Mouse (Mus musculus) heart, adult 2 months (tissue): ENCODE data around the gene Mtmr4.

Source experiments
- CTCF ChIP-seq: fragments of 200-600 bp; IDR thresholded peaks from 2 replicates; pipeline ENCODE4 v1.8.1; 2022; ENCODE audit warnings: antibody characterized with exemption, mild to moderate bottlenecking, moderate library complexity
- POLR2A ChIP-seq: fragments of 200-500 bp; IDR thresholded peaks from 2 replicates; pipeline ENCODE4 v1.6.1; 2011; ENCODE audit warnings: mild to moderate bottlenecking, low read depth, low read length, control low read depth; ENCODE audit not compliant: insufficient read depth

- no peak for TF ChIP-seq CTCF
- TF ChIP-seq POLR2A, result peak; percentile 75
These were observed 47.2 kb downstream of the Mtmr4 start for GRCm38 (mm10) chr11:87639206-87639605.
